Mouse (Mus musculus) CH12.LX (cell line): ENCODE measurements around the gene Akr1d1.

Source experiments
- CHD1 ChIP-seq: IDR thresholded peaks from 2 replicates; pipeline ENCODE4 v1.6.1; 2012; ENCODE audit warnings: low read depth, low read length, improper control_type of control experiment, inconsistent platforms
- EP300 ChIP-seq: IDR thresholded peaks from 2 replicates; pipeline ENCODE4 v1.6.1; 2011; ENCODE audit warnings: low read length, improper control_type of control experiment
- POLR2A ChIP-seq: IDR thresholded peaks from 2 replicates; pipeline ENCODE4 v1.6.1; 2011; ENCODE audit warnings: low read depth, mild to moderate bottlenecking, improper control_type of control experiment, low read length

DNA sequence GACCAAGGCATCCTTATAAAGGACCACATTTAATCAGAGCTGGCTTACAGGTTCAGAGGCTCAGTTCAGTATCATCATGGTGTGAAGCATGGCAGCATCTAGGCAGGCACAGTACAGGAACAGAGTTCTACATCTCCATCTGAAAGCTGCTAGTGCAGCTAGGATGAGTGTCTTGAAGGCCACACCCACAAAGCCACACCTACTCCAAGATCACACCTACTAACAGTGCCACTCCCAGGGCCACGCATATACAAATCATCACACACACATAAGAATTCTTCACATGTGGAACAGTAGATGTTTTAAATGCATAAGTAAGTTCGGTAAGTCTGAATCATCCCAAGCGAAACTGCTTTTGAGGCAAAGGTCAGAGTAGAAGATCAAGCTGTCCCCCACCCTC, 33.9 kb downstream of the Akr1d1 start:
- TF ChIP-seq POLR2A = no peak
- TF ChIP-seq EP300 = no peak
- no peak for TF ChIP-seq CHD1
